Mouse (Mus musculus) neutrophil, adult 5-6 weeks (primary cell): ENCODE results near the gene Cradd. TPM values are rescaled to one million over a fixed set of nuclear protein-coding genes. Genes with fewer than 3 reads are reported as not detected.
A peak's percentile ranks its signal among the peaks of the same experiment; 100 is the strongest.

Experiments
- ATAC-seq: fragments of 151-379, 151-347 bp; 2 replicates; pipeline ENCODE4 v1.8.0; 2017; ENCODE audit warnings: mild to moderate bottlenecking, moderate TSS enrichment; ENCODE audit not compliant: insufficient number of reproducible peaks, poor library complexity, low FRiP score, severe bottlenecking; ENCODE audit errors: extremely low read depth
- total RNA-seq: library from RNA; stranded (forward); fragments of 200-1000 nt; gene quantifications from 2 replicates; pipeline ENCODE4 v1.2.3, GENCODE M21; 2017

The Cradd gene
- total RNA-seq = 9.5 and 10.2 TPM in 2 replicates

- peak; percentile 99 for ATAC-seq
These were observed at the start of gene Cradd for GRCm38 (mm10) chr10:95323393-95324277. Gene Cradd, minus strand, starts transcription at chr10:95324133.

- no peak for ATAC-seq
These were observed 49.4 kb upstream of the Cradd start for GRCm38 (mm10) chr10:95373340-95373739.

GRCm38 (mm10) chr10:95371942-95372341, 48.0 kb upstream of the Cradd start:
- peak; percentile 67 for ATAC-seq

- ATAC-seq = no peak
These were observed 45.3 kb upstream of the Cradd start for GRCm38 (mm10) chr10:95369190-95369589.

GRCm38 (mm10) chr10:95368151-95368550, 44.2 kb upstream of the Cradd start:
- ATAC-seq = no peak

GRCm38 (mm10) chr10:95367661-95368089, 43.7 kb upstream of the Cradd start:
- peak; percentile 39; the same call in 1 of the 2 replicates for ATAC-seq

- no peak for ATAC-seq
These were observed 43.3 kb upstream of the Cradd start for GRCm38 (mm10) chr10:95367241-95367640.

- no peak for ATAC-seq
These were observed 38.4 kb upstream of the Cradd start for GRCm38 (mm10) chr10:95362326-95362725.

- ATAC-seq = no peak
These were observed 37.4 kb upstream of the Cradd start for GRCm38 (mm10) chr10:95361260-95361841.

- no peak for ATAC-seq
These were observed 36.1 kb upstream of the Cradd start for GRCm38 (mm10) chr10:95360048-95360447.

GRCm38 (mm10) chr10:95357721-95358120, 33.8 kb upstream of the Cradd start:
- peak; percentile 82 for ATAC-seq

- ATAC-seq = no peak
These were observed 32.8 kb upstream of the Cradd start for GRCm38 (mm10) chr10:95356711-95357110.

- no peak for ATAC-seq
These were observed 31.8 kb upstream of the Cradd start for GRCm38 (mm10) chr10:95355678-95356268.

GRCm38 (mm10) chr10:95354673-95355072, 30.7 kb upstream of the Cradd start:
- ATAC-seq = no peak

- ATAC-seq = no peak
These were observed 30.1 kb upstream of the Cradd start for GRCm38 (mm10) chr10:95354047-95354446.

- ATAC-seq = no peak
These were observed 24.5 kb upstream of the Cradd start for GRCm38 (mm10) chr10:95348457-95348856.

GRCm38 (mm10) chr10:95347776-95348175, 23.8 kb upstream of the Cradd start:
- no peak for ATAC-seq

- ATAC-seq = no peak
These were observed 19.1 kb upstream of the Cradd start for GRCm38 (mm10) chr10:95342833-95343590.

GRCm38 (mm10) chr10:95340676-95341075, 16.7 kb upstream of the Cradd start:
- ATAC-seq = no peak
